Mouse (Mus musculus) cerebellum, adult 2 months (tissue): ENCODE data around the gene Proz.

ENCODE experiments used
- CTCF ChIP-seq: fragments of 200-500 bp; IDR thresholded peaks from 2 replicates; pipeline ENCODE4 v1.5.1; 2011; ENCODE audit warnings: low read depth, mild to moderate bottlenecking, control low read depth, low read length, moderate library complexity, borderline replicate concordance; ENCODE audit not compliant: insufficient read depth
- POLR2A ChIP-seq: fragments of 200-500 bp; IDR thresholded peaks from 2 replicates; pipeline ENCODE4 v1.6.1; 2011; ENCODE audit warnings: low read length, control low read depth, borderline replicate concordance; ENCODE audit not compliant: insufficient read depth

- TF ChIP-seq POLR2A (no peak), CTCF (no peak)
Measured at GRCm38 (mm10) chr8:13122887-13123421, 62.2 kb downstream of the Proz start.
